Mouse (Mus musculus) layer of hippocampus, adult 11-12 months (tissue): ENCODE measurements at regions not wholly inside any gene's neighbourhood (a gene's known extent, or its start where the extent isn't known, plus 50 kb on each side); places are given as distances from the start of the nearest gene placed in this dataset.
"Not testable (repeated sequence)": the region's sequence is repeated elsewhere in the genome, so short reads cannot be mapped to it uniquely, and the experiment has no call there.

Experiments
- DNase-seq: peaks from one replicate; pipeline ENCODE4 v3.0.0; 2022; ENCODE audit warnings: low spot score

DNA sequence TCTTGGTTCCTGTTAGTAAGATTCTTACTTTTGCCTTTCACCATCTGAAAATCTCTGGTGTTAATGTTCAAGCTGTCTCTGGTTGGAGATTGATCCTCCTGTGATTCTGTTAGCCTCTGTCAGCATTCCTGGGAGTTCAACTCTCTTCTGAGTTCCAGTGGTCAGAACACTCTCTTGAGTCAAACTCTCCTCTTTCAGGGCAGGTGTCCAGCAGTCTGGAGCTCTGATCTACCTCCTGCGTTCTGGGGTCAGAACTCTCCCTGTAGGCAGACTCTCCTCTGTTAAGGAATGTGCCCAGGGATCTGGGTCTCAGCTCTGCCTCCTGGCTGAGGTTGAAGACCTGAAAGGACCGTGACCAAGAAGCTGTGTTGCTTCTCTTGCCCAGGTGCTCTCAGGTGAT lies 581.3 kb downstream of the H2al1n start:
- DNase-seq = not testable (repeated sequence)

DNA sequence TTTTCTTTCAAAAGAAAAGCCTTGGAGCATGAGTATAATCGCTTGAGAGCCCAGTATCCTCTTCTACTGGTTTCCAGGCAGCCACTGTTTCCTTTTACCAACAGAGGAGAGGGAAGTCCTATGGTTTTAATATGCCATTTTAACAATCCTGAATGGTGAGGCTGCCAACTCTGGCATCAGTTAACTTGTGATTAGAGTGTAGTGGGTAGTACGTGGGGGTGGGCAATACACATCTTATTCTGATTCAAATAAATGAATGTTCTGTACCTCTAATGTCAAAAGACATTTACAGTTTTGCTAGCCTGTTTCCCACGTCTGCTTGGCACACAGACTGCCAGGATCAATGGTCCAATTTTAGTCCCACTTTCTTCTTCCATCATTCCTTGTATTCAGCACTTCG lies 624.9 kb downstream of the H2al1n start:
- no peak for DNase-seq

DNA sequence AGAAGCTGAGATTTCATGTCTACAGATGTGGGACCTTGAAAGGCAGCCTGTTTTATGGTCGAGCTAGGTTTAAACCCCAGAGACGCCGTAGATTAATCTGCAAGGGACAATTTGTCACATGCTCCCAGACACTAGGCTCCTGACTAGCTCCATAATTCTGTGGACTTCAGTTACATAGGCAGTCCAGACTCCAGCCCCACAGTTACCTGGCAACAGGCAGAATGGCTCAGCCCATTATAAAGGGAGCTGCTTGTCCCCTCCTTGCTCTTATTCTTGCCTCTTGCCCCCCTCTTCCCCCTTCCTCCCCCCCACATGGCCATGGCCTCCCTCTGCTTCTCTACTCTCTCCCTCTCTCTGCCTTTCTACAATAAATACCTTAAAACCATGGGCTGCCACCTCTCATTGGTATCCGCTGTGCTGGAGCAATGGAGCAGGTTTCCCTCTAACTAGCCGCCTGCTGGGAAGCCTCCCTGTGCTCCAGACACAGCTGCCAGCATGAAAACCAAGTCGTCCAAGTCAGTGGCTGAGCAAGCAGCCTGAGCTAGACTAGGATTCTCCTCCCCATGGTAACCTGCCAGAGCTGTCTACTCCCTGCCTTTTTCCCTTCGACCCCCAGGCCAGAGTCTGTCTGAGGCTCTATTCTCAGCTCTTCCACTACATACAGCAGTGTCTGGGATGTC lies 628.9 kb downstream of the H2al1n start:
- DNase-seq = no peak

DNA sequence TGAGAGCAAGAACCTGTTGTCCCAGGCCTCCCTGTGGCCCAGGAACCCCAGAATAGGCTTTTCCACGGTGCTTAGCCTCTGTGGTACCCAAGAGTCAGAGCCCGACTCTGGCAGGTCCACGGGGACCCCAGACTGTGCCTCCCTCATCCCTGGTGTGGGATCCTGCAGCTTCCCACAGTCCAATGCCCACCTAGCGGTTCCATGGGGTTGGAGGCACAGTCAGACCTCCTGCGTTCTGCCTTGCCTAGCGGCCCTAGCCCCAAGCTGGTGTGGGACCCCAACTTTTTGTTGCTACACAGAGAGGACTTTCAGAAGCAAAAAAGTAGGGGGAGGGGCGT lies 629.4 kb downstream of the H2al1n start:
- DNase-seq = no peak

DNA sequence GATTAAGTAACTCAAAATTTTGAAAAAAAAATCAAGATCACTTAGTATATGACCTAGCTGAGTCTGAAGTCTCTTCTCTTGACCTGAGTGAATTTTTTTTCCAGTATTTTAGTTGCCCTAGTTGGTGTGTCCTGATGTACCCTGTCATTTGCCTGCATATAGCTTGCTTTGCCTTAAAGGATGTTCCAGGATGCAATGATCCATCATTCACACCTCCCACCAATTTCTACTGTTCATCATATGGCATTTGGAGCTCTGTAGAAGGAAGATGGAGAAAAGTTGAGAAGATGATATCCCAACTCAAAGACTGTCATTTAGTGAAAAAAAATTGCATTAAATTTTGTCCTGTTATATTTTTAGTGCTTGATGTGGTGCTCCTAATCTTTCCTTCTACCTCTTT lies 634.4 kb downstream of the H2al1n start:
- no peak for DNase-seq

DNA sequence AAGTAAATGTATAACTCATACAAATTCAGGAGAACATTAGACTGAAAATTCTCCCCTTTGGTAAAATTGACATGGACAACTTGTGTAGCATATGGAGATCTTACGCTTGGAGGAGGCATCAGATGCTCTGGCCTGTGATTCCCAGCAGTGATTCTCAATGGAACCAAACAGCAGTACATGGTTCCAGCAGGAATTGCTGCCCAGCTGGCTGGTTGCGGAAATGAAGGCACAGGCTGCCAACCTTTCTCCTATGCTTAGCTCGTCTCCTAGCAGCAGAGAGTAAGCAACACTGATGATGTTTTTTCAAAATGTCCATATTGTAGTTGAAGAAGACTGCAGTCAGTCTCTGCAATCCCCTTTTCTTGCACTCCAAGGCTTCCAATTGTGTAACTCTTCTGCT lies 673.7 kb downstream of the H2al1n start:
- DNase-seq = peak; percentile 37
